Mouse (Mus musculus): ENCODE data around the gene Capns2. TPM values are rescaled to one million over a fixed set of nuclear protein-coding genes. Genes with fewer than 3 reads are reported as not detected.
"Not testable (repeated sequence)": the region's sequence is repeated elsewhere in the genome, so short reads cannot be mapped to it uniquely, and the experiment has no call there.

Gene Capns2
- not detected for polyA plus RNA-seq (2017; shearing (Covaris generic))

DNA sequence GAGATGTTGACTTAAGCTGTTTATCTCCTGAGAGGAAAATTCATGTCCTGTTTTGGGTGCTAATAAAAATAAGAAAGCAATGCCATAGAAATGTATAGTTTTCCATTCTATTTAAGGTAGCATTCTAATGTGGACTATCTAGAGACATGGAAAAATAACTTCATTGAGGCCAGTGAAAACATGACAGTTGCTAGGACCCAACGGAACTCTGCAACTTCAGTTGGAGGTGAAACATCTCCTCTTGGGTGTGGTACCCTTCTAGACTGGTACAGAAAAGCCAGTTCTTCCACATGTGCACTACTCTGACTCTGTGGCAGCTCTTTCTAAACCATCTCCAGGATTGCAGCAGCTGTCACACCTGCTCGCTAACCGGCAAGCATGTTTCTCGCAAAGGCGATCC, at the start of gene Capns2:
Gene Capns2, plus strand, starts transcription at position 301 of the 400 bp plus-strand sequence.
- no peak for ATAC-seq

GRCm38 (mm10) chr8:92853188-92853983, 47.8 kb upstream of the Capns2 start:
- ATAC-seq = no peak

- no peak for ATAC-seq
Observed at GRCm38 (mm10) chr8:92854673-92855072, 46.5 kb upstream of the Capns2 start.

- ATAC-seq = no peak
Observed at GRCm38 (mm10) chr8:92855171-92855894, 45.9 kb upstream of the Capns2 start, which contains the start of gene Lpcat2. Gene Lpcat2, plus strand, starts transcription at chr8:92855339.

DNA sequence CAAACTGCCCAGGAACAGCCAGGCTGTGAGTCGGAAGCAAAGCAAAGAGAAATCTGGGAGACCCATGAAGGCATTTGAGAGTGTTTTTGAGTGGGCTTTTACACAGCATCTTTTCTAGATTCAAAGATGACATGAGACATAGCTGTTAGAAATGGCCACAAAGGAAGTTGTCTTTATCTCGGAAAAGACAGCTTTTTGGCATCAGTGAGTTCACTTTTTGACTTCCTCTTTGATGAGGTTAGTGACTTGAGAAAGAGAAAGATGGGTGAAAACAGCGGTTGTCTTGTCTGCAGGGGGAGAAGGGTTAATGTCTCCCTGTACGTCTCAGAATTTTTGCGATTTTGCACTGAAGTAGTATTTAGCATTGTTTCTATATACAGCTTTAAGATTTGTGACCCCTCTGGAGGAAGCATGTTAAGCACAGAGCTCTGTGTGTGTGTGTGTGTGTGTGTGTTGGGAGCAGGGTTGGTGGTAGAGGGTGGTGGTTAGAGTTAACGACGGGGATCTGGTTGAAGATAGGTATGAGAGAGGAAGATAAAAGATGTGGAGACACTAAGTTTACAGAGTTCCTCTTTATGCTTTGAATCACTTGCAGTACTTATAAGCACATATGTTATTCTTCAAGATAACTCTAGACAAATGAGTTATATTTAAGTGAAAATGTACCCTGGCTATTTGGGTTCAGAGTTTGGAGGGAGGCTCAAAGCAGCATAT, 44.8 kb upstream of the Capns2 start:
- ATAC-seq = no peak

DNA sequence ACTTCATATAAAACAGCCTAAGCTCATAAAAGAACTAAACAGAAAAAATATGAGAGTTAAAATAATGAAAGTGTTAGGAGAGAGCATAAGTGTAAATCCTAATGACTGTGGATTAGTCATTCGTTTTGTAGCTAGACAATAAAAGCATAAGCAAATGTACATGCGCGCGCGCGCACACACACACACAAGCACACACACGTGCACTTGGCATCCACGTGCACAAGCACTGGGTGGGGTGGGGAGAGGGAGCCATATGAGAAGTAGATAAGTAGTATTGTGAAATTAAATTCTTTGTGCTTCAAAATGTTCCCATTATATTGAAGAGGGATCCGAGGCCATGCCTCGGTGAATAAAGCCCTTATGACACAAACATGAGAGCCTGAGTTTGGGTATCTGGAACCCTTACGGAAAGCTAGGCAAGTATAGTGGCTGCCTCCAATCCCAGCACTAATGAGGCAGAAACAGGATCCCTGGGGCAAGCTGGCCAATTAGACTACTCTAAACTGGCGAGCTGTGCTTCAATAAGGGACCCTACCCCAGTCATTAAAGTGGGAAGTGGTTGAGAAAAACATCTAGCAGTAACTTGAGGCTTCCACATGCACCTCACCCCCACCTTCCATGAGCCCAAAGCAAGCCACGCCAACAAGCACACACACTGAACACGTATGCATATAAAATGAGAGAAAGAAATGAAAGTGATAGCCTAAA, 42.6 kb upstream of the Capns2 start:
- no peak for ATAC-seq

GRCm38 (mm10) chr8:92861977-92862376, 39.2 kb upstream of the Capns2 start:
- ATAC-seq = no peak

DNA sequence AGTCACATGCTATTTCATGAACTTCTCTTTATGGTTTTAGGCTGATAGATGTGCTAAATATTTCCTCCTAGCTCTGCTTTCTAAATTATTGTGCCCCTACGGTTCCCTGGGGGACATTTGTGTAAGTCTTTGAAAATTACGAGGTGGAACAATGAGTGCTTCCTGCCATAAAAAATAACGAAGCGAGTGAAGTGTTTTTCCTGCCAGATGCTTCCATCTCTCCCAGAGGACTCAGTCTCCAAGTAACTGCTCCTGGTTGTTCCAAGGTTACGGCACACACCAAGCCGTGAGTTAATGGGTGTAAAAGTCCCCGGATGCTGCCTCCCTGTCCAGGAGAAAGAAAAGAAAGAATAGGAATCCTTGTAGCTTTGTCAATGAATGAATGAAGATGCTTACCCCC, 30.9 kb upstream of the Capns2 start:
- ATAC-seq = no peak

- ATAC-seq = no peak
Observed at GRCm38 (mm10) chr8:92872063-92872759, 29.0 kb upstream of the Capns2 start.

DNA sequence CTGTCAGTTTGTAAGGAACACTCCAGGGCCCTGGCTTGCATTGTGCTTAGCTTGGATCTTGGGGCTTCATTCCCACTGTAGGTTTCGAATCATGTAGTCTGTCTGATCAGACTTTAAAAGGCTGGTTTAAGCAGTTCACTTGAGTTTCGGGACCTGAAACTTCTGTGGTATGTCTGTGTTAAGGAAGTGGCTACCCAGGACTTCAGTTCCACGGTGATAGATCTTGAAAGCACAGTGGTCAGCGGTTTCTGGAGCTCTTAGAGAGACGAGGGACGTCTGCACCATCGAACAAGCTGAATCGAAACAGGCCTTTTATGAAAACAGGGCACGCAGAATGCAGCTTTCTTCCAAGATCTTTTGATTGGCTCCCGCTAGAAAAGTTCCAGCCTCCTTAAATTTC, 25.4 kb upstream of the Capns2 start:
- ATAC-seq = no peak

DNA sequence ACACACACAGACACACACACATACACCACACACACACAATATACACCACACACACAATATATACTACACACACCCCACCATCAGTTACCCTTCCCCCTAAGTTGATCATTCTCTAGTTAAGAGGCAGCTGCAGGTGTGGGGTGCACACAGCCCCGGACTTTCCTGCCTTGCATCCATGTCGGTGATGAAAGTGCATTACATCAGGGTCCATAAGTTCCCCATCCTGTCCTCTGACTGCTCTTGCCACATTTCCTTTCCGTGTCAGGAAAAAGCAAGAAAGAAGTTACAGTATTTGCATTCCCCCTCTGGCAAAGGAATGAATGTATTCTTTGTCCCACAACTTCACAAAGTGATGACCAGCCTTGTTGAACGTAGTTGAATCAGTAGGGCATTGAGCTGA, 20.0 kb upstream of the Capns2 start:
- ATAC-seq = no peak

- ATAC-seq = no peak
Observed at GRCm38 (mm10) chr8:92883771-92884170, 17.4 kb upstream of the Capns2 start.

GRCm38 (mm10) chr8:92892216-92892615, 9.0 kb upstream of the Capns2 start:
- ATAC-seq = not testable (repeated sequence)

GRCm38 (mm10) chr8:92893870-92894269, 7.3 kb upstream of the Capns2 start:
- no peak for ATAC-seq

- ATAC-seq = no peak
Observed at GRCm38 (mm10) chr8:92895053-92895452, 6.2 kb upstream of the Capns2 start.

DNA sequence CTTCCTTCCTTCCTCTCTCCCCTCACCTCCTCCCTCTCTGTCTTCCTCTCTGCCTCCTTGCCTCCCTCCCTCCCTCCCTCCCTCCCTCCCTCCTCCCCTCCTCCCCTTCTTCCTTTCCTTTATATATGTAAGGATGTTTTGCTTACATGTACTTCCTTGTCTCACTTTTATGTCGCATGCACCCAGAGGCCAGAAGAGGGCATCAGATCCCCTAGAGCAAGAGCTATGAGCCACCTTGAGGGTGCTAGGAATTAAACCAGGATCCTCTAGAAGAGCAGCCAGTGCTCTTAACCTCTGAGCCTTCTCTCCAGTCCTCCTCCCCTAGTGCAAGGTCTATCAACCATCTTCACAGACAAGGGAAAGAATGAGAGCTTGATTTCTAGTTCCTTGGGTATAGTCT, 5.2 kb upstream of the Capns2 start:
- no peak for ATAC-seq

DNA sequence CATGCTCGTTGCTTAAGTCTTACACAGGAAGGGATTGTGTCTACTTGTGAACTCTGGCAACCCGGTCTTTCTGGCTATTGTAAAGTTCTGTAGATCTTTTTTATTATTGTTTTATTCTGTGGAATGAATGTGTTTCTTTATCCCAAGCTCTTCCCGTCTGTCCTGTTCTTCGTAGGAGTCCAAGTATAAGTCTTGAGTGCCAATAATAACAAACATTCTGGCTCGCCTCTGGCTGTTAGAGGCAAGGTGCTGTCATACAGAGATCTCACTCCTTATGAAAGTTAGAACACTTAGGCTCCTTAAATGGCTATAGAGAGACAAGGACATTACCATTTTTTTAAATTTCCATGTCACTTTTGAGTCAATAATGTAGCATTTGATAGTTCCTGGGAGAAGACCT, 4.6 kb upstream of the Capns2 start:
- ATAC-seq = no peak

DNA sequence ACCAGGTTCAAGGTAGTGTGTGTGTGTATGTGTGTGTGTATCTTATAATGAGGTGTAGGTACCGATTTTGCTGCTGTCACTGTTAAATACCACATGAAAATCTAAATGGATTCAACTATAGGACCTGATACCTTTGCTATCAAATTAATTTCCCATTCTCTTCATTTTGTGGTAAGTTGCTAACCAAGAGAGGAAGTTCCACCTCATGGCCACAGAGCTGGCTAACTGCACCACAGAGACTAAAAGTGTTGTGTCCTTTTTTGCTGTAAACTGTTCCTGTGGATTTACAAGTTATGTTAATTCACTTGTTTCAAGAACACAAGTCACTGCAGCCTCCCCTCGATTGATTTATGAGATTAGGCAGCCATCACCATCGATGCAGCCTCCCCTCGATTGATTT, 3.4 kb upstream of the Capns2 start:
- no peak for ATAC-seq

DNA sequence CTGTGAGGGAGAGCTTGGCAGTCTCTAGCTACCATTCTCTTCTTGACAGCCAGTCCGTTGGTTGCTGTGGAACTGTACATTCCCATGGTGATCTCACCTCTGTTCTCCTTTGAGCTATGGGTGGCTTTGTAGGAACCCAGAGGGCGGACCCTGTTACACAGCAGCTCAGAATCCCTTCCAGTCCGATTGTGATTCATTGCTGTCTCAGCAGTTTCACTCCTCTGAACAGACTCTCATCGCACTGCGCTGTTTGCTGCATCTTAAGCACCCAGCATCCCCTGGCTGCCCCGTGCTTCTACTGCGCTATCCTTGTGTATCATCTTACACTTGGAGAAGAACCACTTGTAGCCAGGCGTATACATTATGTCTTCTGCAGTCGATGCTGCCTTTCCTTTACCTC, 1.6 kb upstream of the Capns2 start:
- no peak for ATAC-seq

DNA sequence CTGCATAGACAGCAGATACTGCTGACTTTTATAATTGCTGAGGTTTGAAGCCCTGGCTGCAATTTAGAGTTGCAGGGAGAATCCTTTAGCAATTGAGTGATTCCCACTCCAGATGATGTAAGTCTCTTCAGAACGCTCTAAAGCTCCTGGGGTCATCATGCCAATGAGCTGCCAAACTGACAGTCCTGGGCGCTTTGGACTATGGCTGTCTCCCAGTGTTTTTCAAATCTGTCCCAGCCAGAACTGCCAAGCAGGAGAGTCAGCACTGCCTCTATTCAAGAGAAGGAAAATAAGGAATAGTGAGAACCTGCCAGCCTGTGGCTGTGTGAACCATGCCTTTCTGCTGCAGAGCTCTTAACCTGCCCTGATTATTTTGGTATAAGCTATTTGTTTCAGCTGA, 1.8 kb downstream of the Capns2 start:
- ATAC-seq = no peak

GRCm38 (mm10) chr8:92903488-92904135, 2.4 kb downstream of the Capns2 start:
- ATAC-seq = no peak

- no peak for ATAC-seq
Observed at GRCm38 (mm10) chr8:92906553-92906952, 5.3 kb downstream of the Capns2 start.

Measured in inflammation-experienced regulatory T-cells, adult 6 months (primary cell).